18 mouse cellular contexts compared by ENCODE assay signal in genomic region chr12:111790090-111790489, GRCm38 (mm10). TPM values are rescaled to one million over a fixed set of nuclear protein-coding genes. Genes with fewer than 3 reads are reported as not detected.
DNase-seq lines count a peak whose midpoint lies in the region; ATAC-seq and TF ChIP-seq lines count a peak whose summit lies in the region.
"Had no signal": no experiment of that assay in that cellular context is flagged by ENCODE, and none has a peak within 500 bp of the region (broad histone marks: within the 10 kb centered on the region; RNA-seq: fewer than 3 reads in every experiment).

No protein-coding gene starts in this region.

- H3K36me3 ChIP-seq in stomach, embryonic 15.5 days, result peaks cover 63% of the 10 kb centered on the region
- H3K36me3 ChIP-seq in stomach, postnatal 0 days (ENCODE audit: control insufficient read depth, insufficient read depth, low read length), result peaks cover 42% of the 10 kb centered on the region
- peaks cover 99% of the 10 kb centered on the region for H3K36me3 ChIP-seq in kidney, embryonic 15.5 days
- H3K36me3 ChIP-seq in liver, embryonic 11.5 days (ENCODE audit: control insufficient read depth, insufficient read depth, low read length), result peaks cover 59% of the 10 kb centered on the region
- peaks cover 99% of the 10 kb centered on the region for H3K36me3 ChIP-seq in hindbrain, embryonic 13.5 days

- no peak overlapping the region for H3K4me2 ChIP-seq in stomach, embryonic 15.5 days
- no peak overlapping the region for H3K4me2 ChIP-seq in stomach, postnatal 0 days (replicated peaks; ENCODE audit: low read depth)
- H3K4me2 ChIP-seq in kidney, embryonic 15.5 days, result no peak overlapping the region
- H3K4me2 ChIP-seq in liver, embryonic 11.5 days, result no peak overlapping the region
- no peak overlapping the region for H3K4me2 ChIP-seq in hindbrain, embryonic 13.5 days
- H3K4me2 ChIP-seq: heart, embryonic 11.5 days; hindbrain, embryonic 14.5 days; limb, embryonic 12.5 days; midbrain, embryonic 15.5 days had no signal

- no peaks in the 10 kb centered on the region for H3K9me3 ChIP-seq in stomach, embryonic 15.5 days
- no peaks in the 10 kb centered on the region for H3K9me3 ChIP-seq in stomach, postnatal 0 days (ENCODE audit: control insufficient read depth, low read length)
- H3K9me3 ChIP-seq in kidney, embryonic 15.5 days (replicated peaks), result no peaks in the 10 kb centered on the region
- H3K9me3 ChIP-seq in liver, embryonic 11.5 days (ENCODE audit: control insufficient read depth, low read length), result no peaks in the 10 kb centered on the region
- H3K9me3 ChIP-seq in hindbrain, embryonic 13.5 days, result no peaks in the 10 kb centered on the region
- H3K9me3 ChIP-seq: limb, embryonic 12.5 days; megakaryocyte, embryonic 14.5 days; midbrain, embryonic 15.5 days had no signal

- H3K9ac ChIP-seq in stomach, embryonic 15.5 days, result no peak overlapping the region
- no peak overlapping the region for H3K9ac ChIP-seq in stomach, postnatal 0 days (ENCODE audit: low read length)
- no peak overlapping the region for H3K9ac ChIP-seq in kidney, embryonic 15.5 days
- no peak overlapping the region for H3K9ac ChIP-seq in liver, embryonic 11.5 days (ENCODE audit: low read depth, low read length)
- H3K9ac ChIP-seq in hindbrain, embryonic 13.5 days, result no peak overlapping the region
- H3K9ac ChIP-seq: hindbrain, embryonic 14.5 days; limb, embryonic 12.5 days; midbrain, embryonic 15.5 days had no signal

- no peak for TF ChIP-seq EP300 in stomach, postnatal 0 days (optimal IDR thresholded peaks at IDR 0.05)

- H3K27me3 ChIP-seq in stomach, embryonic 15.5 days (replicated peaks), result no peaks in the 10 kb centered on the region
- H3K27me3 ChIP-seq in stomach, postnatal 0 days (ENCODE audit: control insufficient read depth, insufficient read depth, low read length), result no peaks in the 10 kb centered on the region
- no peaks in the 10 kb centered on the region for H3K27me3 ChIP-seq in kidney, embryonic 15.5 days
- no peaks in the 10 kb centered on the region for H3K27me3 ChIP-seq in liver, embryonic 11.5 days (replicated peaks; ENCODE audit: control insufficient read depth, insufficient read depth, low read length)
- no peaks in the 10 kb centered on the region for H3K27me3 ChIP-seq in hindbrain, embryonic 13.5 days
- H3K27me3 ChIP-seq: limb, embryonic 12.5 days; megakaryocyte, embryonic 14.5 days; midbrain, embryonic 15.5 days had no signal

- H3K27ac ChIP-seq in stomach, embryonic 15.5 days, result no peak overlapping the region
- no peak overlapping the region for H3K27ac ChIP-seq in stomach, postnatal 0 days (replicated peaks)
- H3K27ac ChIP-seq in kidney, embryonic 15.5 days, result peak overlapping the region; percentile 75
- H3K27ac ChIP-seq in liver, embryonic 11.5 days (ENCODE audit: low read depth, low read length), result peak overlapping the region; percentile 44
- no peak overlapping the region for H3K27ac ChIP-seq in hindbrain, embryonic 13.5 days
- H3K27ac ChIP-seq in left cerebral cortex, adult 2 months, result no peak overlapping the region
- H3K27ac ChIP-seq: hindbrain, embryonic 14.5 days; limb, embryonic 12.5 days; midbrain, embryonic 15.5 days had no signal

- no peak overlapping the region for H3K4me3 ChIP-seq in stomach, embryonic 15.5 days (replicated peaks)
- H3K4me3 ChIP-seq in stomach, postnatal 0 days (ENCODE audit: low read depth, low read length), result no peak overlapping the region
- no peak overlapping the region for H3K4me3 ChIP-seq in kidney, embryonic 15.5 days (replicated peaks)
- H3K4me3 ChIP-seq in liver, embryonic 11.5 days (ENCODE audit: low read depth, low read length), result no peak overlapping the region
- H3K4me3 ChIP-seq in hindbrain, embryonic 13.5 days, result no peak overlapping the region
- no peak overlapping the region for H3K4me3 ChIP-seq in left cerebral cortex, adult 2 months
- H3K4me3 ChIP-seq: limb, embryonic 12.5 days; megakaryocyte, embryonic 14.5 days; midbrain, embryonic 15.5 days had no signal

- no peak for TF ChIP-seq CTCF in stomach, postnatal 0 days (IDR thresholded peaks at IDR 0.05; ENCODE audit: low read depth)
- no peak for TF ChIP-seq CTCF in left cerebral cortex, adult 2 months (IDR thresholded peaks at IDR 0.05)

- 0 out of 2 replicates have a peak, but pooled peaks have one; percentile 32 for ATAC-seq in stomach, embryonic 15.5 days (ENCODE audit: insufficient read depth, low FRiP score, low read depth)
- no peak for ATAC-seq in stomach, postnatal 0 days (ENCODE audit: low FRiP score, low TSS enrichment)
- ATAC-seq in kidney, embryonic 15.5 days (replicated peaks; ENCODE audit: low FRiP score), result peak; percentile 83
- ATAC-seq in liver, embryonic 11.5 days (replicated peaks; ENCODE audit: low FRiP score), result peak; percentile 18; the same call in 1 of the 2 replicates
- ATAC-seq in hindbrain, embryonic 13.5 days (ENCODE audit: low FRiP score), result no peak
- ATAC-seq: midbrain, embryonic 15.5 days had no signal

- intact Hi-C loops in left cerebral cortex, adult 2 months (cut with DNase I), result no loop called here

- H3K4me1 ChIP-seq in stomach, embryonic 15.5 days, result no peaks in the 10 kb centered on the region
- no peaks in the 10 kb centered on the region for H3K4me1 ChIP-seq in stomach, postnatal 0 days (replicated peaks; ENCODE audit: control insufficient read depth, insufficient read depth)
- 0 out of 2 replicates have a peak, but pooled peaks cover 3% of the 10 kb centered on the region for H3K4me1 ChIP-seq in kidney, embryonic 15.5 days
- H3K4me1 ChIP-seq in liver, embryonic 11.5 days (replicated peaks; ENCODE audit: control insufficient read depth, insufficient read depth, low read length), result peaks cover 17% of the 10 kb centered on the region
- peaks cover 8% of the 10 kb centered on the region; the same call in 1 of the 2 replicates for H3K4me1 ChIP-seq in hindbrain, embryonic 13.5 days (replicated peaks)
- H3K4me1 ChIP-seq: limb, embryonic 12.5 days; midbrain, embryonic 15.5 days had no signal

- 90% methylated on average over 5 of the region's 5 CpGs for WGBS in stomach, embryonic 15.5 days
- WGBS in stomach, postnatal 0 days, result 91% methylated on average over 5 of the region's 5 CpGs
- WGBS in kidney, embryonic 15.5 days, result 84% methylated on average over 5 of the region's 5 CpGs
- WGBS in liver, embryonic 11.5 days, result 73% methylated on average over 5 of the region's 5 CpGs
- WGBS in hindbrain, embryonic 13.5 days, result 97% methylated on average over 5 of the region's 5 CpGs

- DNase-seq in stomach, postnatal 0 days (ENCODE audit: low spot score), result no peak
- no peak for DNase-seq in liver, embryonic 11.5 days (ENCODE audit: low spot score)
- DNase-seq in adrenal gland, adult 18-20 months (ENCODE audit: low spot score in 2 of 2), result no peak
- no peak for DNase-seq in left cerebral cortex, adult 2 months (ENCODE audit: extremely low spot score in 1 of 2, low spot score in 2 of 2)
- DNase-seq in frontal cortex, postnatal 36 days (ENCODE audit: low spot score in 2 of 2), result no peak
- DNase-seq: adrenal gland, postnatal 25 days; cerebellum, adult 8-10 months; heart, postnatal 14 days; lung, postnatal 10 days; thymus, adult 2 months had no signal

RNA-seq across cellular contexts. Expression of gene Xrcc3, which starts 23.6 kb away (rescaled TPM):
- 7.2 and 8.5 TPM in 2 replicates for polyA plus RNA-seq in stomach, embryonic 15.5 days (2015; fragmentation: Nextera tagmentation; extraction: Ambion mirVana)
- 1.8 and 3.2 TPM in 2 replicates for polyA plus RNA-seq in stomach, postnatal 0 days (2015; fragmentation: Nextera tagmentation; extraction: Ambion mirVana)
- polyA plus RNA-seq in kidney, embryonic 15.5 days (2015; fragmentation: Nextera tagmentation; extraction: Ambion mirVana), result 14.0 and 14.3 TPM in 2 replicates
- 20.0 and 20.9 TPM in 2 replicates for polyA plus RNA-seq in liver, embryonic 11.5 days (2014; fragmentation: Nextera tagmentation; extraction: Ambion mirVana)
- 3.1 and 3.6 TPM in 2 replicates for polyA plus RNA-seq in hindbrain, embryonic 13.5 days (2015; fragmentation: Nextera tagmentation; extraction: Ambion mirVana)
- total RNA-seq in adrenal gland, adult 18-20 months (2021), result 10 to 100 TPM; 13.0 to 13.7 TPM
- 1 to 10 TPM; 3.1 to 3.4 TPM for total RNA-seq in left cerebral cortex, adult 2 months (2021)

RNA-seq across cellular contexts. Expression of gene Zfyve21, which starts 23.9 kb away (rescaled TPM):
- 134 and 140 TPM in 2 replicates for polyA plus RNA-seq in stomach, embryonic 15.5 days (2015; fragmentation: Nextera tagmentation; extraction: Ambion mirVana)
- 72.0 and 72.4 TPM in 2 replicates for polyA plus RNA-seq in stomach, postnatal 0 days (2015; fragmentation: Nextera tagmentation; extraction: Ambion mirVana)
- polyA plus RNA-seq in kidney, embryonic 15.5 days (2015; fragmentation: Nextera tagmentation; extraction: Ambion mirVana), result 117 and 125 TPM in 2 replicates
- 95.5 and 95.6 TPM in 2 replicates for polyA plus RNA-seq in liver, embryonic 11.5 days (2014; fragmentation: Nextera tagmentation; extraction: Ambion mirVana)
- 38.4 and 42.9 TPM in 2 replicates for polyA plus RNA-seq in hindbrain, embryonic 13.5 days (2015; fragmentation: Nextera tagmentation; extraction: Ambion mirVana)
- 100 to 1,000 TPM in 1 of 2 experiments, 10 to 100 TPM in 1; 84.6 to 101 TPM for total RNA-seq in adrenal gland, adult 18-20 months (2021)
- total RNA-seq in left cerebral cortex, adult 2 months (2021), result 10 to 100 TPM; 20.5 to 21.0 TPM

RNA-seq across cellular contexts. Expression of gene Klc1, which starts 31.4 kb away (rescaled TPM):
- 97.8 and 113 TPM in 2 replicates for polyA plus RNA-seq in stomach, embryonic 15.5 days (2015; fragmentation: Nextera tagmentation; extraction: Ambion mirVana)
- polyA plus RNA-seq in stomach, postnatal 0 days (2015; fragmentation: Nextera tagmentation; extraction: Ambion mirVana), result 55.7 and 56.7 TPM in 2 replicates
- polyA plus RNA-seq in kidney, embryonic 15.5 days (2015; fragmentation: Nextera tagmentation; extraction: Ambion mirVana), result 81.8 and 98.5 TPM in 2 replicates
- polyA plus RNA-seq in liver, embryonic 11.5 days (2014; fragmentation: Nextera tagmentation; extraction: Ambion mirVana), result 56.8 and 59.3 TPM in 2 replicates
- 571 and 589 TPM in 2 replicates for polyA plus RNA-seq in hindbrain, embryonic 13.5 days (2015; fragmentation: Nextera tagmentation; extraction: Ambion mirVana)
- 100 to 1,000 TPM in 1 of 2 experiments, 10 to 100 TPM in 1; 93.1 to 126 TPM for total RNA-seq in adrenal gland, adult 18-20 months (2021)
- 100 to 1,000 TPM; 746 to 823 TPM for total RNA-seq in left cerebral cortex, adult 2 months (2021)

Comparison
In these comparisons a context has a peak if more than half of its experiments do, and no peak if none do; other contexts are left out.
1. ATAC-seq: peak in stomach, embryonic 15.5 days (single experiment), kidney, embryonic 15.5 days (single experiment) and liver, embryonic 11.5 days (single experiment); none in stomach, postnatal 0 days (single experiment) and hindbrain, embryonic 13.5 days (single experiment).
2. H3K27ac ChIP-seq: peak in kidney, embryonic 15.5 days (single experiment) and liver, embryonic 11.5 days (single experiment); none in stomach, embryonic 15.5 days (single experiment), stomach, postnatal 0 days (single experiment), hindbrain, embryonic 13.5 days (single experiment) and left cerebral cortex, adult 2 months (single experiment).